Mouse (Mus musculus) C2C12 (cell line): ENCODE data around the gene Tdg. TPM values are rescaled to one million over a fixed set of nuclear protein-coding genes. Genes with fewer than 3 reads are reported as not detected.

Experiments used
- H3K27me3 ChIP-seq: one replicate; pipeline ENCODE4 v1.6.1; 2011; ENCODE audit not compliant: control insufficient read depth, insufficient read depth, insufficient read length
- H3K36me3 ChIP-seq: one replicate; pipeline ENCODE4 v1.6.1; 2011; ENCODE audit not compliant: control insufficient read depth, insufficient read depth
- H3K4me3 ChIP-seq: one replicate; pipeline ENCODE4 v1.5.1; 2011; ENCODE audit warnings: mild to moderate bottlenecking, control low read depth; ENCODE audit not compliant: poor library complexity, insufficient read depth, severe bottlenecking
- H3K79me2 ChIP-seq: one replicate; pipeline ENCODE4 v1.6.1; 2011; ENCODE audit not compliant: control insufficient read depth, insufficient read depth
- H3K79me3 ChIP-seq: one replicate; pipeline ENCODE4 v1.6.1; 2011; ENCODE audit warnings: low read depth, control low read depth
- H3ac ChIP-seq: one replicate; pipeline ENCODE3; 2011; ENCODE audit warnings: low read depth; ENCODE audit not compliant: control insufficient read depth, insufficient read length
- CEBPB ChIP-seq: IDR thresholded peaks from one replicate; pipeline ENCODE4 v1.6.1; 2011; ENCODE audit warnings: low read depth, mild to moderate bottlenecking, control low read depth, moderate library complexity
- CTCF ChIP-seq: IDR thresholded peaks from one replicate; pipeline ENCODE4 v1.5.1; 2011; ENCODE audit not compliant: control insufficient read depth, insufficient read depth, insufficient read length
- FOSL1 ChIP-seq: IDR thresholded peaks from one replicate; pipeline ENCODE4 v1.8.0; 2011; ENCODE audit warnings: mild to moderate bottlenecking, low read length; ENCODE audit not compliant: poor library complexity, insufficient read depth, severe bottlenecking
- MAX ChIP-seq: IDR thresholded peaks from one replicate; pipeline ENCODE4 v1.6.1; 2011; ENCODE audit warnings: mild to moderate bottlenecking, control low read depth
- MYOD1 ChIP-seq: IDR thresholded peaks from one replicate; pipeline ENCODE4 v1.6.1; 2011; ENCODE audit warnings: low read depth; ENCODE audit not compliant: control insufficient read depth, insufficient read length
- MYOG ChIP-seq: IDR thresholded peaks from one replicate; pipeline ENCODE4 v1.6.1; 2011; ENCODE audit not compliant: control insufficient read depth, insufficient read length; ENCODE audit errors: extremely low read depth
- USF1 ChIP-seq: IDR thresholded peaks from one replicate; pipeline ENCODE4 v1.6.1; 2011; ENCODE audit warnings: low read depth, mild to moderate bottlenecking, control low read depth, moderate library complexity
- polyA plus RNA-seq: library from polyadenylated mRNA; unstranded; fragments of >200 nt; fragmentation: generic; extraction: Trizol; gene quantifications from one replicate; pipeline ENCODE4 v1.2.1, GENCODE M21; 2012; ENCODE audit warnings: missing spikeins

The Tdg gene
- polyA plus RNA-seq, 1 experiment: 18.5 TPM

GRCm38 (mm10) chr10:82652625-82653024 lies 23.0 kb downstream of the Tdg start:
- H3K4me3 ChIP-seq: no peak overlapping the region
- no peak overlapping the region for H3ac ChIP-seq
- no peak for TF ChIP-seq CTCF
- no peak for TF ChIP-seq FOSL1
- TF ChIP-seq MAX: no peak
- TF ChIP-seq MYOG: no peak
- no peak for TF ChIP-seq MYOD1
- no peak for TF ChIP-seq CEBPB
- no peak for TF ChIP-seq USF1
- H3K36me3 ChIP-seq: peaks cover 23% of the 10 kb centered on the region
- no peaks in the 10 kb centered on the region for H3K79me3 ChIP-seq
- no peaks in the 10 kb centered on the region for H3K27me3 ChIP-seq
- no peaks in the 10 kb centered on the region for H3K79me2 ChIP-seq

GRCm38 (mm10) chr10:82654581-82654980 lies 25.0 kb downstream of the Tdg start:
- Histone ChIP-seq H3K79me3 (no peaks in the 10 kb centered on the region), H3ac (no peak overlapping the region), H3K79me2 (no peaks in the 10 kb centered on the region), H3K4me3 (no peak overlapping the region), H3K27me3 (no peaks in the 10 kb centered on the region), H3K36me3 (peaks cover 19% of the 10 kb centered on the region)
- TF ChIP-seq FOSL1: no peak
- TF ChIP-seq MAX: no peak
- TF ChIP-seq USF1: no peak
- TF ChIP-seq MYOD1: no peak
- no peak for TF ChIP-seq CTCF
- TF ChIP-seq CEBPB: no peak
- no peak for TF ChIP-seq MYOG

DNA sequence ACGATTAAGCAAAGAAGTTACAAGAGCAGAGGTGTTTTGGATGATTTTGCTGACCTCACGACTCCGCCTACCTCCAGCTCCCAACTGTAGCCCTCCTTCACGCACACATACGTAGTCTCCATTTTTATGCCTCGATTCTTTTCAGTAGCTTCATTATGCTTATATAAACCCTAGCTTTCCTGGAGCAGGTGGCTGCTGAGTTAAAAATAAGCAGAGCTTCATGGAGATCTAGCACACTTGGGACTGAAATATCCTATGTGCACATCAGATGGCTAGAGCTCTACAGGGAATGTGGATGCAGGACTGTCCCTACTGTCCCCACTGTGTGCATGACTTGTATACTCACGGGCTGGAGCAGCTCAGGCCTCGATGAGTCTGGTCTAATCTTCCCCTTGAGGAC lies 32.2 kb downstream of the Tdg start:
- Histone ChIP-seq H3ac (no peak overlapping the region), H3K79me2 (no peaks in the 10 kb centered on the region), H3K4me3 (no peak overlapping the region), H3K79me3 (no peaks in the 10 kb centered on the region), H3K27me3 (no peaks in the 10 kb centered on the region), H3K36me3 (no peaks in the 10 kb centered on the region)
- no peak for TF ChIP-seq MYOD1
- no peak for TF ChIP-seq CTCF
- TF ChIP-seq USF1: no peak
- TF ChIP-seq CEBPB: no peak
- TF ChIP-seq MAX: no peak
- no peak for TF ChIP-seq FOSL1
- TF ChIP-seq MYOG: no peak

DNA sequence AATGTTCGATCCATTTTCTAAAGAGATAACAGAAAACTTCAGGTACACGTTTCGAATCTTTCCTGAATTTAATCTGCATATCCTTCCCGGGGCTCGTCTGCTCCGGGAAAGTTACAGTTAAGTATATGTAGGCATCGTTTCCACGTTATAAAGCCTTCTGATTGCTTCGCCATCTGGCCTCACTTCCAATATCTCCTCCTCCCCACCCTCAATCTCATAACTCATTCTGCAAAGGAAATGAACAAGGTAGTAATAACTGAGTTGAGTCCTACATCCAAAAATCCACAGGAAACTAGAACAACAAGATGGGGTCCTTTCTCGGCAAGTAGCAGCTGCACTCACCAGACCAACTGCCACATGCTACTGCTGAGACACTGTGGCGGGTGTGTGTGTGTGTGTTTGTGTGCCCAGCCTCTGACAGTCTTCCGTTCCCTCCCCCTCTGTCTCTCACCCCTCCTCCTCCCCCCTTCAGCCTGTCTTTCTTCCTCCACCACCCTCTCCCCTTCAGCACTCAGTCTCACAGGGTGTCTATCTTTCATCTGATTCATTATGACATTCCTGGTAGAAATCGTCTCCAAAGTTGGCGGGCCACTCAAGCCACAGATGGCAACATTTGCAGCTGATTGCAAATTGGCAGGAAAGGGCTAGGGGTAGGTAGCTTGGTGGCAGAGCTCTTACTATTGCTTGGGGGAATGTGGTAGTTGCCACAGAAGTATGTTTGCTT lies 32.8 kb downstream of the Tdg start:
- Histone ChIP-seq H3K79me3 (no peaks in the 10 kb centered on the region), H3K4me3 (no peak overlapping the region), H3K27me3 (no peaks in the 10 kb centered on the region), H3ac (no peak overlapping the region), H3K79me2 (no peaks in the 10 kb centered on the region), H3K36me3 (no peaks in the 10 kb centered on the region)
- TF ChIP-seq CTCF: no peak

GRCm38 (mm10) chr10:82663289-82663688 lies 33.7 kb downstream of the Tdg start:
- Histone ChIP-seq H3K27me3 (no peaks in the 10 kb centered on the region), H3K36me3 (no peaks in the 10 kb centered on the region), H3ac (no peak overlapping the region), H3K4me3 (no peak overlapping the region), H3K79me3 (no peaks in the 10 kb centered on the region), H3K79me2 (no peaks in the 10 kb centered on the region)
- TF ChIP-seq MYOG (no peak), USF1 (no peak), CTCF (no peak), MYOD1 (no peak), MAX (no peak), CEBPB (no peak), FOSL1 (no peak)

DNA sequence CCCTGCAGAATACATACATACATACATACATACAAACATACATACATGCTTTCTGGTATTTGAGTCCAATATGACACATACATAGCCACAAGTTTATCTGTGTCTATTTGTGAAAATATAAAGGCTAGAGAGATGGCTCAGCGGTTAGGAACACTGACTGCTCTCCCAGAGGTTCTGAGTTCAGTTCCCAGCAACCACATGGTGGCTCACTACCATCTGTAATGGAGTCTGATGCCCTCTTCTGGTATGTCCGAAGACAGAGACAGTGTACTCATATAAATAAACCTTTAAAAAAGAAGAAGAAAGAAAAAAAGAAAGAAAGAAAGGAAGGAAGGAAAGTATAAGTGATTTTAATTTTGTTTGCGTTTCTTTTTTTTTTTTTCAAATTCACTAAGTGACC lies 36.3 kb downstream of the Tdg start:
- no peak overlapping the region for H3ac ChIP-seq
- no peaks in the 10 kb centered on the region for H3K79me2 ChIP-seq
- no peaks in the 10 kb centered on the region for H3K36me3 ChIP-seq
- no peaks in the 10 kb centered on the region for H3K79me3 ChIP-seq
- no peak for TF ChIP-seq CEBPB
- no peak for TF ChIP-seq MYOD1
- no peak for TF ChIP-seq USF1
- TF ChIP-seq MYOG: no peak
- TF ChIP-seq FOSL1: no peak
- TF ChIP-seq MAX: no peak
- TF ChIP-seq CTCF: no peak
- no peak overlapping the region for H3K4me3 ChIP-seq
- H3K27me3 ChIP-seq: no peaks in the 10 kb centered on the region
